Mouse (Mus musculus) heart, embryonic 14.5 days (tissue): ENCODE results near the gene Psmd9. TPM values are rescaled to one million over a fixed set of nuclear protein-coding genes. Genes with fewer than 3 reads are reported as not detected.

Experiments
- ATAC-seq: fragments of 200-750 bp; cut with Nextera tagmentation; 2 replicates; pipeline ENCODE4 v1.8.0; 2017; ENCODE audit warnings: low read depth, moderate TSS enrichment; ENCODE audit not compliant: insufficient number of reproducible peaks, insufficient read depth, low FRiP score
- H3K27ac ChIP-seq, 2 experiments: fragments of 200-500 bp in 1 of 2; fragments of 300-500 bp in 1 of 2; sonication (generic) in 1 of 2; replicated peaks in 1 of 2; 2 replicates each; pipeline ENCODE4 v1.5.1; 2012 to 2014; ENCODE audit warnings: low read depth in 2 of 2, low read length in 2 of 2, control low read depth in 1 of 2, mild to moderate bottlenecking in 1 of 2, mixed read lengths in 1 of 2; ENCODE audit not compliant: control insufficient read depth in 1 of 2, insufficient read depth in 1 of 2
- H3K27me3 ChIP-seq: fragments of 300-500 bp; sonication (generic); 2 replicates; pipeline ENCODE4 v1.6.1; 2014; ENCODE audit warnings: mild to moderate bottlenecking, low read length, control low read depth; ENCODE audit not compliant: control insufficient read depth, insufficient read depth
- H3K36me3 ChIP-seq: fragments of 300-500 bp; sonication (generic); 2 replicates; pipeline ENCODE4 v1.6.1; 2014; ENCODE audit warnings: mild to moderate bottlenecking, control low read depth, low read length, mixed read lengths; ENCODE audit not compliant: control insufficient read depth, insufficient read depth
- H3K4me1 ChIP-seq, 2 experiments: fragments of 200-500 bp in 1 of 2; fragments of 300-500 bp in 1 of 2; sonication (generic) in 1 of 2; 2 replicates each; pipeline ENCODE4 v1.6.1; 2012 to 2014; ENCODE audit warnings: low read length in 2 of 2, control low read depth in 1 of 2, mixed read lengths in 1 of 2; ENCODE audit not compliant: control insufficient read depth in 2 of 2, insufficient read depth in 2 of 2
- H3K4me2 ChIP-seq: fragments of 300-500 bp; sonication (generic); 2 replicates; pipeline ENCODE4 v1.6.1; 2014; ENCODE audit warnings: mild to moderate bottlenecking, low read length
- H3K4me3 ChIP-seq, 2 experiments: fragments of 200-500 bp in 1 of 2; fragments of 300-500 bp in 1 of 2; sonication (generic) in 1 of 2; 2 replicates each; pipeline ENCODE4 v1.5.1; 2012 to 2014; ENCODE audit warnings: low read length in 2 of 2, mild to moderate bottlenecking in 2 of 2, control low read depth in 1 of 2, low read depth in 1 of 2, moderate library complexity in 1 of 2; ENCODE audit not compliant: control insufficient read depth in 1 of 2, insufficient read depth in 1 of 2
- H3K9ac ChIP-seq: fragments of 300-500 bp; sonication (generic); 2 replicates; pipeline ENCODE4 v1.6.1; 2014; ENCODE audit warnings: mild to moderate bottlenecking, low read length
- H3K9me3 ChIP-seq: fragments of 300-500 bp; sonication (generic); 2 replicates; pipeline ENCODE4 v1.6.1; 2016; ENCODE audit warnings: low read length, control low read depth; ENCODE audit not compliant: control insufficient read depth
- WGBS: fragments of 180-500 bp; shearing (Covaris S2); extraction: QIAGEN DNeasy Blood & Tissue Kit; methylation state at CpG from one replicate; pipeline ENCODE4 v1.1.7; 2014; 5-methylcytosine and 5-hydroxymethylcytosine counted together
- polyA plus RNA-seq: library from polyadenylated mRNA; unstranded; fragments of >200 nt; fragmentation: Nextera tagmentation; extraction: Ambion mirVana; gene quantifications from 2 replicates; pipeline ENCODE4 v1.2.1, GENCODE M21; 2014

Gene Psmd9
- polyA plus RNA-seq, 1 experiment from 2014 or later, result 64.3 TPM

DNA sequence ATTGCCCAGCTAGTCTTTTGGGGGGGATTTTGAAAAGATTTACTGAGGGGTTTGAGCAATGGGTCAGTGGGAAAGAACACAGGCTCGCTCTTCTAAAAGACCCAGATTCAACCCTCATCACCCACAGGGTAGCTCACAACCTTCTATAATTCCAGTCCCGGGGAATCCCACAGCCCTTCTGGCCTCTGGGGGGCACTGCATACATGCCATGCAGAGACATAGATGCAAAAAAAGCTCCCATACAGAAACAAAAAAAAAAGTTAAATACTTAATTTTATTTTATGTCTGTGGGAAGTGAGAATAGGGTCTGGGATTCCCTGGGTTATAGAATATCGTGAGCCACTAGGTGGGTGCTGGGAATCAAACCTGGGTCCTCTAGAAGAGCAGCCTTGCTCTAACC, 97.7 kb downstream of the Psmd9 start:
- Histone ChIP-seq H3K4me2 (no peak overlapping the region), H3K9ac (no peak overlapping the region), H3K36me3 (no peaks in the 10 kb centered on the region), H3K4me1 (no peaks in the 10 kb centered on the region), H3K4me3 (no peak overlapping the region), H3K9me3 (no peaks in the 10 kb centered on the region), H3K27me3 (no peaks in the 10 kb centered on the region), H3K27ac (no peak overlapping the region)
- ATAC-seq, result no peak
- WGBS, result 84% methylated on average over 3 of the region's 3 CpGs

DNA sequence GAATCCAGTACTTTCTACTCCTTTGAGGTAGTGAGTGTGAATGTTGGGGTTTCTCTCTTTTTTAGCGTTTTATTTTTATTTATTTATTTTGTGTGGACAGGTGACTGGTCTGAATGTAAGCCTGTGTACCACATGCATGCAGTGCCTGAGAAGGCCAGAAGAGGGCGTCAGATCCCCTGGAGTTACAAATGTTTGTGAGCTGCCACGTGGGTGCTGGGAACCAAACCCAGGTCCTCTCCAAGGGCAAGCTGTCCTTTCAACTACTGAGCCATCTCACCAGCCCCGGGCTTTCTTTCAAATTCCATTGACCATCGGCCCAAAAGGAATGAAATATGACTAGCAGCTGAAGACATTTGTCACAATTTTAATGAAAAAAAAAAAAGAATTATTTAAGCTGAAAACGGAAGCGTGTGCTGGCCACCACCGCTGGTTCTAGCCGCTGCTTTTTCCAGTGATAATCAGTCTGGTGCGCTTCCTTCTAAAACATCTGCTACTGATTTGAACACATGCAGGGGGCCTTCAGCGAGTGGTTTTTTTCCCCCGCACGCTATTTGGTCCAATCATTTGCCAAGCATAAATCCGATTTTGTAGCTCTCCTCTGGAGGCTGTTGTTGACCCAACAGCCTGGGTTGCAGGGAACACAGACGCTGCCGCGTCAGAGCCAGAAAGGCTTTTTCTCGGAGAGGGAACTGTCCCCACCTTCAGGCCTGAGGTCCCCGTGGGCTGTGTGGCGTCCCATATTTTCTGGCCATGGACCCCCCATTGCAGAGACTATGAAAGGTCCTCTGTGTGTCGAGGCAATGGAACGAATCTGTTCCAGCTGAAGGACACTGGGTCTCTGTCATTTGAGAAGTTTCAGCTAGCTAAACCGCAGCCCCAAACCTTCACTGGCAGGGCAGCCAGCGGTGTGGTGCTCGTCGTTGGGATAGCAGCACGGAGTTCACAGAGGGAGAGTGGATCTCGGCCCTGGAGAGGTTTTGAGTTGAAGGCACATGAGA, 99.6 kb downstream of the Psmd9 start:
- no peak for ATAC-seq
- H3K36me3 ChIP-seq, result no peaks in the 10 kb centered on the region
- H3K27me3 ChIP-seq, result no peaks in the 10 kb centered on the region
- no peak overlapping the region for H3K27ac ChIP-seq
- WGBS, result 78% methylated on average over 28 of the region's 28 CpGs
- H3K4me2 ChIP-seq, result no peak overlapping the region
- H3K9me3 ChIP-seq, result no peaks in the 10 kb centered on the region
- H3K9ac ChIP-seq, result no peak overlapping the region
- H3K4me1 ChIP-seq, result no peaks in the 10 kb centered on the region
- no peak overlapping the region for H3K4me3 ChIP-seq

DNA sequence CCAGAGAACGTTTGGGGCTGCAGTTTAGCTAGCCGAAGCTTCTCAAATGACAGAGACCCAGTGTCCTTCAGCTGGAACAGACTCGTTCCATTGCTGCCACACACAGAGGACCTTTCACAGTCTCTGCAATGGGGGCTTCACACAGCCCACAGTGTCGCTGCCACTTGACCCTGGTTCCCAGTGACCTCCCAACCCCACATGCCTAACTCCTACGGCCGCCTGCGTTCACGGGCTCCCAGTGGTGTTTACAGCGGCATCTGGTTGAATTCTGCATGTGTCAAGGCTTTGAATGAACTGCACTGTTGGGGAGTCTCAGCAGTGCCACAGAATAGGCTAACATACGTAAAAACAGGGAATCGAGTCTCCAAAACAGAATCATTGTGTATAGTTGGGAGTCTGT, 101.7 kb downstream of the Psmd9 start:
- no peaks in the 10 kb centered on the region for H3K4me1 ChIP-seq
- no peak for ATAC-seq
- 74% methylated on average over 11 of the region's 11 CpGs for WGBS
- no peak overlapping the region for H3K4me2 ChIP-seq
- no peak overlapping the region for H3K9ac ChIP-seq
- no peaks in the 10 kb centered on the region for H3K9me3 ChIP-seq
- H3K36me3 ChIP-seq, result no peaks in the 10 kb centered on the region
- no peaks in the 10 kb centered on the region for H3K27me3 ChIP-seq
- H3K4me3 ChIP-seq, result no peak overlapping the region
- no peak overlapping the region for H3K27ac ChIP-seq

GRCm38 (mm10) chr5:123272927-123273326, 103.7 kb downstream of the Psmd9 start:
- WGBS, result 76% methylated on average over 5 of the region's 5 CpGs
- no peaks in the 10 kb centered on the region for H3K36me3 ChIP-seq

DNA sequence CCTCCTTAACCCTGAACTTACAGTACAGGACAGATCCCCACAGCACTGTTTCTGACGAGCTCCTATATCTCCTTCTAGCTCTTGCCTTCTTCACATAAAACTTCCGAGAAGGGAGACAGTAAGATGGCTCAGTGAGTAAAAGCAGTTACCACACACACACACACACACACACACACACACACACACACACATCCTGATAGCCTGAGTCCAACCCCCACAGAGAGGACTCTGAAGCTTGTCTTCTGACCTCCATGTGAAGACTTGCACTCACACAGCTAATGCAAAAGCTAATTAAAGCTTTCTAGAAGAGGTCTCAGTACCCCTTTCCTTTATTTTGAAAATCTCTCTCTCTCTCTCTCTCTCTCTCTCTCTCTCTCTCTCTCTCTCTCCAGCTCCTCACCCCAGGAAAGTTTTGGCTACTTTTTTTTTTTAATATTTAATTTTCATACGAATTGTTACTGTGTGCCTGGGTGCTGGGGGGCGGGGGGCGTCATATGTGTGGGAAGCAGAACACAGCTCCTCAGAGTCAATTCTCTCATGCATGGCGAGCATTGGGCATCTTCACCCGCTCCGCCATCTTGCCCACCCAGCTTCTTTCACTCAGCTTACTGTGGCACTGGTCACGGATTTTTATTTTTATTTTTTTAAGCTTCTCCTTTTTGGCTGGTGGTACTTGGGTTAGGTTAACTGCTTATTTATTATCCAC, 107.6 kb downstream of the Psmd9 start:
- H3K36me3 ChIP-seq, result no peaks in the 10 kb centered on the region
- 76% methylated on average over 9 of the region's 9 CpGs for WGBS
- ATAC-seq, result no peak
- no peaks in the 10 kb centered on the region for H3K27me3 ChIP-seq
- H3K4me2 ChIP-seq, result no peak overlapping the region
- H3K9me3 ChIP-seq, result no peaks in the 10 kb centered on the region
- no peak overlapping the region for H3K9ac ChIP-seq
- H3K27ac ChIP-seq, result no peak overlapping the region
- H3K4me1 ChIP-seq, result peaks cover 0 to 2% of the 10 kb centered on the region in 2 experiments; a peak in 1 of 4 replicates
- no peak overlapping the region for H3K4me3 ChIP-seq

More at GRCm38 (mm10) chr5:123272927-123273326, 103.7 kb downstream of the Psmd9 start:
- H3K4me3 ChIP-seq, result no peak overlapping the region
- no peak overlapping the region for H3K4me2 ChIP-seq
- H3K9me3 ChIP-seq, result no peaks in the 10 kb centered on the region
- H3K27ac ChIP-seq, result no peak overlapping the region
- no peaks in the 10 kb centered on the region for H3K27me3 ChIP-seq
- no peak for ATAC-seq
- H3K4me1 ChIP-seq, result peaks cover 0 to 2% of the 10 kb centered on the region in 2 experiments; a peak in 1 of 4 replicates
- H3K9ac ChIP-seq, result no peak overlapping the region

DNA sequence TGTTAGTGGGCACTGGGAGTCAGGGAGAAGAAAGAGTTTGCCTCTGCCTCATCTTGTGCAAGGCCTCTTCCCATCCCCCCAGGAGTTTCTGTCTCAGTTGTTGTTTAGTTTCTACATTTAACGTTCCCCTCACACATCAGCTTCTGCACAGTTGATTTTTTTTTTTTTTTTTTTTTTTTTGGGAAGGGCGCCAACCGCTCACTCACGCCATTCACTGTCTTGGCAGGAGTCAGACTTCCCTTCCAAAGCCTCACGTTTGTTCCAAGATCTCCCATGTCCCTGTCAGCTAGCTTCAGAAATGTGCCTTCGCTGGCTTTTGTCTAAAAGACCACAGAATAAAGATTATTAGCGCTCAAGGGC, 108.1 kb downstream of the Psmd9 start:
- no peak overlapping the region for H3K9ac ChIP-seq
- no peak overlapping the region for H3K4me2 ChIP-seq
- 36% methylated on average over 7 of the region's 7 CpGs for WGBS
- ATAC-seq, result no peak
- no peaks in the 10 kb centered on the region for H3K27me3 ChIP-seq
- H3K27ac ChIP-seq, result no peak overlapping the region
- no peak overlapping the region for H3K4me3 ChIP-seq
- H3K36me3 ChIP-seq, result no peaks in the 10 kb centered on the region
- H3K4me1 ChIP-seq, result peaks cover 0 to 2% of the 10 kb centered on the region in 2 experiments; a peak in 1 of 4 replicates
- no peaks in the 10 kb centered on the region for H3K9me3 ChIP-seq

DNA sequence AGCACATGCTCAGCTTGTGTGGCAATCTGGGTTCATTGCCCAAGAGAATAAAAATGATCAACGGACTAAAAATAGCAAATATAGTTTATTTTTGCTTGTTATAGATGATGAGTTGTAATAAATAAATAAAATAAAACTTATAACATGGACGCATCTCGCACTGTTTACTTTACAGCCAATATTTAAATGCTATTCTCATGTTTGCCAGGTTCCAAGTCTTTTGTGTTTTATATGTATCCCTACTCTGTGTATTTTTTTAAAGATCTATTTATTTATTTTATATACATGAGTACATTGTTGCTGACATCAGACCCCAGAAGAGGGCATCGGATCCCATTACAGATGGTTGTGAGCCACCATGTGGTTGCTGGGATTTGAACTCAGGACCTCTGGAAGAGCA, 108.5 kb downstream of the Psmd9 start:
- ATAC-seq, result no peak
- Histone ChIP-seq H3K4me2 (no peak overlapping the region), H3K9ac (no peak overlapping the region), H3K9me3 (no peaks in the 10 kb centered on the region), H3K4me3 (no peak overlapping the region), H3K4me1 (peaks cover 0 to 2% of the 10 kb centered on the region in 2 experiments; a peak in 1 of 4 replicates), H3K36me3 (no peaks in the 10 kb centered on the region), H3K27ac (no peak overlapping the region), H3K27me3 (no peaks in the 10 kb centered on the region)
- WGBS, result 91% methylated on average over 4 of the region's 4 CpGs
